Comparison of ENCODE assay signal across 14 mouse cellular contexts in genomic region chr17:12744071-12744470, GRCm38 (mm10). TPM values are rescaled to one million over a fixed set of nuclear protein-coding genes. Genes with fewer than 3 reads are reported as not detected.
DNase-seq lines count a peak whose midpoint lies in the region; ATAC-seq and TF ChIP-seq lines count a peak whose summit lies in the region.
"Had no signal": no experiment of that assay in that cellular context is flagged by ENCODE, and none has a peak within 500 bp of the region (broad histone marks: within the 10 kb centered on the region; RNA-seq: fewer than 3 reads in every experiment).

No protein-coding gene starts in this region.

- 44% methylated on average over 1 of the region's 1 CpGs for WGBS in heart, embryonic 12.5 days
- WGBS in lung, embryonic 14.5 days, result 46% methylated on average over 1 of the region's 1 CpGs
- WGBS in embryonic facial prominence, embryonic 13.5 days, result 74% methylated on average over 1 of the region's 1 CpGs
- WGBS in limb, embryonic 14.5 days, result 63% methylated on average over 1 of the region's 1 CpGs

- ATAC-seq in heart, embryonic 12.5 days (ENCODE audit: insufficient number of reproducible peaks, low FRiP score), result no peak
- ATAC-seq in lung, embryonic 14.5 days (ENCODE audit: insufficient read depth), result no peak
- ATAC-seq in embryonic facial prominence, embryonic 13.5 days (ENCODE audit: insufficient number of reproducible peaks, insufficient read depth, low FRiP score, low TSS enrichment, low read depth), result no peak
- ATAC-seq in limb, embryonic 14.5 days (ENCODE audit: low FRiP score, low read depth), result no peak

- no peaks in the 10 kb centered on the region for H3K27me3 ChIP-seq in heart, embryonic 12.5 days (replicated peaks)
- no peaks in the 10 kb centered on the region for H3K27me3 ChIP-seq in lung, embryonic 14.5 days (ENCODE audit: insufficient read depth, low read length)
- H3K27me3 ChIP-seq in embryonic facial prominence, embryonic 13.5 days, result no peaks in the 10 kb centered on the region
- H3K27me3 ChIP-seq in limb, embryonic 14.5 days (ENCODE audit: control insufficient read depth, insufficient read depth, low read length), result no peaks in the 10 kb centered on the region
- H3K27me3 ChIP-seq: CH12.LX; liver, embryonic 15.5 days had no signal

- peak overlapping the region; percentile 98 for H3K27ac ChIP-seq in heart, embryonic 12.5 days (ENCODE audit: poor library complexity, severe bottlenecking)
- H3K27ac ChIP-seq in lung, embryonic 14.5 days (ENCODE audit: low read depth), result no peak overlapping the region
- no peak overlapping the region for H3K27ac ChIP-seq in embryonic facial prominence, embryonic 13.5 days
- H3K27ac ChIP-seq in limb, embryonic 14.5 days (replicated peaks; ENCODE audit: low read depth, low read length), result no peak overlapping the region

- H3K9ac ChIP-seq in heart, embryonic 12.5 days, result peak overlapping the region; percentile 94
- H3K9ac ChIP-seq in lung, embryonic 14.5 days, result no peak overlapping the region
- H3K9ac ChIP-seq in embryonic facial prominence, embryonic 13.5 days, result no peak overlapping the region
- H3K9ac ChIP-seq in limb, embryonic 14.5 days (ENCODE audit: low read depth, low read length, severe bottlenecking), result no peak overlapping the region
- H3K9ac ChIP-seq: liver, embryonic 15.5 days had no signal

- TF ChIP-seq CTCF in lung, embryonic 14.5 days (IDR thresholded peaks at IDR 0.05; ENCODE audit: low read depth), result no peak

- H3K36me3 ChIP-seq in heart, embryonic 12.5 days, result peaks cover 91% of the 10 kb centered on the region
- peaks cover 96% of the 10 kb centered on the region for H3K36me3 ChIP-seq in lung, embryonic 14.5 days (ENCODE audit: insufficient read depth)
- peaks cover 93% of the 10 kb centered on the region for H3K36me3 ChIP-seq in embryonic facial prominence, embryonic 13.5 days
- peaks cover 87% of the 10 kb centered on the region for H3K36me3 ChIP-seq in limb, embryonic 14.5 days (ENCODE audit: control insufficient read depth, insufficient read depth, low read length)

- no peak for DNase-seq in heart, adult 8-10 months (ENCODE audit: low spot score)
- DNase-seq in lung, embryonic 14.5 days, result no peak
- DNase-seq in lung, postnatal 10 days, result no peak
- no peak for DNase-seq in limb, embryonic 14.5 days (ENCODE audit: low spot score)
- DNase-seq in urinary bladder, postnatal 25 days (ENCODE audit: low spot score), result no peak
- DNase-seq: adrenal gland, adult 8-10 months; cerebellum, postnatal 25 days; right cerebral cortex, postnatal 25 days; thymus, postnatal 25 days had no signal

- H3K9me3 ChIP-seq in heart, embryonic 12.5 days (replicated peaks), result peaks cover 24% of the 10 kb centered on the region
- H3K9me3 ChIP-seq in lung, embryonic 14.5 days (ENCODE audit: low read depth, low read length), result peaks cover 23% of the 10 kb centered on the region
- H3K9me3 ChIP-seq in embryonic facial prominence, embryonic 13.5 days, result peaks cover 33% of the 10 kb centered on the region
- H3K9me3 ChIP-seq in limb, embryonic 14.5 days (ENCODE audit: control insufficient read depth, low read length), result peaks cover 44% of the 10 kb centered on the region

- peaks cover 68% of the 10 kb centered on the region for H3K4me1 ChIP-seq in heart, embryonic 12.5 days (replicated peaks)
- peaks cover 9% of the 10 kb centered on the region for H3K4me1 ChIP-seq in lung, embryonic 14.5 days (ENCODE audit: insufficient read depth)
- peaks cover 38% of the 10 kb centered on the region for H3K4me1 ChIP-seq in embryonic facial prominence, embryonic 13.5 days
- peaks cover 32% of the 10 kb centered on the region for H3K4me1 ChIP-seq in limb, embryonic 14.5 days (ENCODE audit: control insufficient read depth, insufficient read depth, low read length)

- peak overlapping the region; percentile 67 for H3K4me3 ChIP-seq in heart, embryonic 12.5 days
- H3K4me3 ChIP-seq in lung, embryonic 14.5 days (ENCODE audit: low read depth, low read length), result peak overlapping the region; percentile 61; the same call in 1 of the 2 replicates
- H3K4me3 ChIP-seq in embryonic facial prominence, embryonic 13.5 days, result no peak overlapping the region
- peak overlapping the region; percentile 58; the same call in 1 of the 2 replicates for H3K4me3 ChIP-seq in limb, embryonic 14.5 days (replicated peaks; ENCODE audit: low read length)
- H3K4me3 ChIP-seq: liver, embryonic 15.5 days had no signal

- TF ChIP-seq POLR2A in limb, embryonic 14.5 days (IDR thresholded peaks at IDR 0.05; ENCODE audit: borderline replicate concordance, extremely low read depth, insufficient read depth, insufficient read length), result no peak

- peak overlapping the region; percentile 69 for H3K4me2 ChIP-seq in heart, embryonic 12.5 days
- peak overlapping the region; percentile 53 for H3K4me2 ChIP-seq in lung, embryonic 14.5 days
- H3K4me2 ChIP-seq in embryonic facial prominence, embryonic 13.5 days, result peak overlapping the region; percentile 62; the same call in 1 of the 2 replicates
- H3K4me2 ChIP-seq in limb, embryonic 14.5 days (replicated peaks; ENCODE audit: low read depth, low read length, severe bottlenecking), result no peak overlapping the region
- H3K4me2 ChIP-seq: midbrain, embryonic 11.5 days had no signal

RNA-seq across cellular contexts. Expression of gene Igf2r, which starts 25.4 kb away (rescaled TPM):
- 293 and 312 TPM in 2 replicates for polyA plus RNA-seq in heart, embryonic 12.5 days (2016; fragmentation: Nextera tagmentation; extraction: Ambion mirVana)
- 100 to 1,000 TPM; 103 to 124 (median 118) TPM for total RNA-seq in heart, adult 8-10 months (2022)
- 86.6 and 87.0 TPM in 2 replicates for polyA plus RNA-seq in lung, embryonic 14.5 days (2014; fragmentation: Nextera tagmentation; extraction: Ambion mirVana)
- 27.9 and 35.4 TPM in 2 replicates for polyA plus RNA-seq in embryonic facial prominence, embryonic 13.5 days (2015; fragmentation: Nextera tagmentation; extraction: Ambion mirVana)
- polyA plus RNA-seq in limb, embryonic 14.5 days (2012; rRNA removed), result 97.3 and 99.6 TPM in 2 replicates
- polyA plus RNA-seq in limb, embryonic 14.5 days (2014; fragmentation: Nextera tagmentation; extraction: Ambion mirVana), result 60.6 and 62.4 TPM in 2 replicates
